Mouse (Mus musculus): ENCODE measurements around the gene Psmg4.

DNA sequence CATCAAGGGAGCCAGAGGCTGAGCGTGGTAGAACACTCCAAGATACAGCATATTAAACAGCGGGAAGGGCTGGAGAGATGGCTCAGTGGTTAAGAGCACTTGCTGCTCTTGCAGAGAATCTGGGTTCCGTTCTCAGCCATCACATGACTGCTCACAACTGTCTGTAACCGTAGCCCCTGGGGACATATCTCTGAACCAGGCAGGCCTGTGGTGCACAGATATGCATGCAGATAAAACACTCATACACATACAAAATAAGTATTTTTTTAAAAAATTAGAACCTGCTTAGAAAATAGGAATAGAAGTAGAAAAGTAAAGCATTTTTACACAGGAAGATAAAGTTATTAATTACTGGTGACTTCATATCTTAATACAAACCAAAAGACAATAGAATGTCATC, 43.9 kb upstream of the Psmg4 start:
- TF ChIP-seq CTCF (IDR thresholded peaks at IDR 0.05; ENCODE audit: low read depth, low read length) (no peak), POLR2A (IDR thresholded peaks at IDR 0.05; ENCODE audit: extremely low read depth, insufficient read depth, low read length) (no peak)
